Mouse (Mus musculus) heart, adult 8-10 months (tissue): ENCODE data around the gene Tbc1d9. TPM values are rescaled to one million over a fixed set of nuclear protein-coding genes. Genes with fewer than 3 reads are reported as not detected.
"Not testable (repeated sequence)": the region's sequence is repeated elsewhere in the genome, so short reads cannot be mapped to it uniquely, and the experiment has no call there.

Experiments used
- DNase-seq: peaks from one replicate; pipeline ENCODE4 v3.0.0; 2022; ENCODE audit warnings: low spot score
- total RNA-seq, 4 experiments: library from RNA; stranded (reverse); gene quantifications; 2 replicates each; pipeline ENCODE4 v1.2.4; 2022

Gene Tbc1d9
- total RNA-seq, 4 experiments from 2014 or later: 1.9 to 3.7 (median 2.8) TPM

GRCm38 (mm10) chr8:83227336-83227735 is 62.2 kb downstream of the Tbc1d9 start:
- DNase-seq: no peak

- no peak for DNase-seq
Observed at GRCm38 (mm10) chr8:83233099-83233498, 67.9 kb downstream of the Tbc1d9 start.

GRCm38 (mm10) chr8:83239341-83239740 is 74.2 kb downstream of the Tbc1d9 start:
- DNase-seq: no peak

GRCm38 (mm10) chr8:83244151-83244550 is 79.0 kb downstream of the Tbc1d9 start:
- DNase-seq: peak; percentile 7

- no peak for DNase-seq
Observed at GRCm38 (mm10) chr8:83250858-83251257, 85.7 kb downstream of the Tbc1d9 start.

- DNase-seq: no peak
Observed at GRCm38 (mm10) chr8:83251362-83252246, 86.5 kb downstream of the Tbc1d9 start.

- DNase-seq: no peak
Observed at GRCm38 (mm10) chr8:83252791-83253190, 87.6 kb downstream of the Tbc1d9 start.

- DNase-seq: no peak
Observed at GRCm38 (mm10) chr8:83257631-83258030, 92.5 kb downstream of the Tbc1d9 start.

- peak; percentile 45 for DNase-seq
Observed at GRCm38 (mm10) chr8:83260418-83261215, 95.5 kb downstream of the Tbc1d9 start.

GRCm38 (mm10) chr8:83271172-83271571 is 106.0 kb downstream of the Tbc1d9 start:
- no peak for DNase-seq

- no peak for DNase-seq
Observed at GRCm38 (mm10) chr8:83272464-83272863, 107.3 kb downstream of the Tbc1d9 start.

- no peak for DNase-seq
Observed at GRCm38 (mm10) chr8:83274470-83274869, 109.3 kb downstream of the Tbc1d9 start.

GRCm38 (mm10) chr8:83278431-83278830 is 113.3 kb downstream of the Tbc1d9 start:
- peak; percentile 23 for DNase-seq

- no peak for DNase-seq
Observed at GRCm38 (mm10) chr8:83285391-83285790, 120.2 kb downstream of the Tbc1d9 start.

GRCm38 (mm10) chr8:83290176-83290575 is 125.0 kb downstream of the Tbc1d9 start, which contains the start of gene Ucp1:
Gene Ucp1, plus strand, starts transcription at chr8:83290352.
- DNase-seq: no peak

- no peak for DNase-seq
Observed at GRCm38 (mm10) chr8:83297375-83297774, 132.2 kb downstream of the Tbc1d9 start.

GRCm38 (mm10) chr8:83300135-83300534 is 135.0 kb downstream of the Tbc1d9 start:
- DNase-seq: no peak

- DNase-seq: no peak
Observed at GRCm38 (mm10) chr8:83304946-83305345, 139.8 kb downstream of the Tbc1d9 start.

GRCm38 (mm10) chr8:83309836-83310235 is 144.7 kb downstream of the Tbc1d9 start:
- no peak for DNase-seq

- DNase-seq: not testable (repeated sequence)
Observed at GRCm38 (mm10) chr8:83315084-83315483, 149.9 kb downstream of the Tbc1d9 start.

GRCm38 (mm10) chr8:83315691-83316090 is 150.5 kb downstream of the Tbc1d9 start:
- no peak for DNase-seq

GRCm38 (mm10) chr8:83320543-83320942 is 155.4 kb downstream of the Tbc1d9 start:
- no peak for DNase-seq
